ENCODE assay signal across 26 mouse cellular contexts in the genomic region with DNA sequence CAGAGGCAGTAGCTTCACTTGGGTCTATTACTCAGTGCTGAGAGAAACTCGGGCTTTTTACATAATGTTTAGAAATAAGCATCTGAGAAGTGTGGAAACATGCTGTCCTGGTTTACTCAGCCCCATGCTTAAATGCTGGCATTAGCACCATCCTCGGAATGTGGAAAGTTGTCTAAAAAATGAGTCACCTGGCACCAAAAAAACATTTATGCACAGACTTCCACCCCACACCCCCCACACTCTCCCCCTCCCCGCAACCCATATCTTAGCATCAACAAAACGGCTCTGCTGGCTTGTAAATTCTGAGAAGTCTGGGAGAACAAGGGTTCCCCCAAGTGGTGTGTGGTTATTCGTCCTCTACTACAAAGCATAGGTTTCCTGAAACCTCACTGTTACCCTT. TPM values are rescaled to one million over a fixed set of nuclear protein-coding genes. Genes with fewer than 3 reads are reported as not detected.
DNase-seq lines count a peak whose midpoint lies in the region; ATAC-seq and TF ChIP-seq lines count a peak whose summit lies in the region.
"Had no signal": no experiment of that assay in that cellular context is flagged by ENCODE, and none has a peak within 500 bp of the region (broad histone marks: within the 10 kb centered on the region; RNA-seq: fewer than 3 reads in every experiment).

No protein-coding gene starts in this region.

- no peak overlapping the region for H3K4me3 ChIP-seq in layer of hippocampus, adult 2 months
- no peak overlapping the region for H3K4me3 ChIP-seq in hindbrain, embryonic 14.5 days (replicated peaks; ENCODE audit: low read length)
- H3K4me3 ChIP-seq in heart, embryonic 10.5 days: no peak overlapping the region
- H3K4me3 ChIP-seq: embryonic facial prominence, embryonic 10.5 days; neural tube, embryonic 12.5 days had no signal

- DNase-seq in layer of hippocampus, adult 2 months (ENCODE audit: low spot score in 2 of 2): peak in 1 of 2 experiments; percentile 40
- DNase-seq in layer of hippocampus, adult 11-12 months (ENCODE audit: low spot score): no peak
- peak; percentile 15 for DNase-seq in Muller cell, postnatal 12 days (ENCODE audit: inconsistent ontology term)
- peak; percentile 34 to 44 for DNase-seq in left cerebral cortex, adult 18-20 months (ENCODE audit: low spot score in 2 of 2)
- DNase-seq in right cerebral cortex, postnatal 14 days: peak; percentile 16
- DNase-seq in adrenal gland, adult 8-10 months: no peak
- DNase-seq in hindbrain, embryonic 14.5 days (ENCODE audit: low spot score): no peak
- DNase-seq in heart, embryonic 10.5 days (ENCODE audit: low spot score): no peak
- DNase-seq: adrenal gland, adult 2 months; cerebellum, adult 11 months; cerebellum, postnatal 36 days; gastrocnemius, postnatal 14 days; heart, postnatal 14 days; kidney, adult 18-20 months; kidney, postnatal 25 days; liver; liver, postnatal 0 days; lung, postnatal 36 days; spleen, adult 18-20 months had no signal

- TF ChIP-seq CTCF in layer of hippocampus, adult 2 months (conservative IDR thresholded peaks at IDR 0.05): peak; percentile 54

- H3K9ac ChIP-seq in hindbrain, embryonic 14.5 days: no peak overlapping the region
- H3K9ac ChIP-seq: liver, postnatal 0 days; neural tube, embryonic 12.5 days had no signal

- no peak overlapping the region for H3K27ac ChIP-seq in layer of hippocampus, adult 2 months
- H3K27ac ChIP-seq in hindbrain, embryonic 14.5 days: no peak overlapping the region
- H3K27ac ChIP-seq in heart, embryonic 10.5 days: no peak overlapping the region
- H3K27ac ChIP-seq: embryonic facial prominence, embryonic 10.5 days; hindbrain, postnatal 0 days; neural tube, embryonic 12.5 days had no signal

- WGBS in hindbrain, embryonic 14.5 days: 68% methylated on average over 5 of the region's 5 CpGs
- WGBS in heart, embryonic 10.5 days: 61% methylated on average over 5 of the region's 5 CpGs

- H3K27me3 ChIP-seq in hindbrain, embryonic 14.5 days (ENCODE audit: control insufficient read depth, insufficient read depth, low read length): no peaks in the 10 kb centered on the region
- no peaks in the 10 kb centered on the region for H3K27me3 ChIP-seq in heart, embryonic 10.5 days (ENCODE audit: insufficient read depth, poor library complexity, severe bottlenecking)
- H3K27me3 ChIP-seq: neural tube, embryonic 12.5 days had no signal

- no peaks in the 10 kb centered on the region for H3K9me3 ChIP-seq in hindbrain, embryonic 14.5 days (ENCODE audit: control insufficient read depth, low read length)
- H3K9me3 ChIP-seq in heart, embryonic 10.5 days: no peaks in the 10 kb centered on the region
- H3K9me3 ChIP-seq: embryonic facial prominence, embryonic 10.5 days; G1E; neural tube, embryonic 12.5 days had no signal

- no peaks in the 10 kb centered on the region for H3K4me1 ChIP-seq in hindbrain, embryonic 14.5 days (replicated peaks; ENCODE audit: control insufficient read depth, insufficient read depth, low read length)
- H3K4me1 ChIP-seq in heart, embryonic 10.5 days: no peaks in the 10 kb centered on the region
- H3K4me1 ChIP-seq: embryonic facial prominence, embryonic 10.5 days; neural tube, embryonic 12.5 days had no signal

- no peak overlapping the region for H3K4me2 ChIP-seq in hindbrain, embryonic 14.5 days (replicated peaks)
- H3K4me2 ChIP-seq: heart, embryonic 11.5 days; midbrain, embryonic 11.5 days; neural tube, embryonic 12.5 days had no signal

- no peaks in the 10 kb centered on the region for H3K36me3 ChIP-seq in hindbrain, embryonic 14.5 days (replicated peaks; ENCODE audit: control insufficient read depth, insufficient read depth)
- no peaks in the 10 kb centered on the region for H3K36me3 ChIP-seq in heart, embryonic 10.5 days
- H3K36me3 ChIP-seq: embryonic facial prominence, embryonic 10.5 days; G1E; neural tube, embryonic 12.5 days had no signal

- no peak for ATAC-seq in hindbrain, embryonic 14.5 days (ENCODE audit: low FRiP score)
- ATAC-seq: forebrain, embryonic 14.5 days; hindbrain, postnatal 0 days; liver, postnatal 0 days had no signal

RNA-seq across cellular contexts. Expression of gene Arl8b, which starts 30.5 kb away (rescaled TPM):
- total RNA-seq in layer of hippocampus, adult 2 months (2021): 100 to 1,000 TPM; 202 to 216 TPM
- 100 to 1,000 TPM; 222 to 225 TPM for total RNA-seq in left cerebral cortex, adult 18-20 months (2021)
- 100 to 1,000 TPM in 2 of 4 experiments, 10 to 100 TPM in 2; 96.7 to 128 (median 110) TPM for total RNA-seq in adrenal gland, adult 8-10 months (2022)
- polyA plus RNA-seq in hindbrain, embryonic 14.5 days (2014; fragmentation: Nextera tagmentation; extraction: Ambion mirVana): 124 and 137 TPM in 2 replicates
- 62.6 and 65.8 TPM in 2 replicates for polyA plus RNA-seq in heart, embryonic 10.5 days (2016; fragmentation: Nextera tagmentation; extraction: Ambion mirVana)

Comparison
In these comparisons a context has a peak if more than half of its experiments do, and no peak if none do; other contexts are left out.
1. DNase-seq: peak in Muller cell, postnatal 12 days (single experiment), left cerebral cortex, adult 18-20 months (2 of 2) and right cerebral cortex, postnatal 14 days (single experiment); none in layer of hippocampus, adult 11-12 months (single experiment), adrenal gland, adult 8-10 months (single experiment), hindbrain, embryonic 14.5 days (single experiment) and heart, embryonic 10.5 days (single experiment).